Mouse (Mus musculus): Measurements from ENCODE around the gene Pitpnm2. TPM values are rescaled to one million over a fixed set of nuclear protein-coding genes. Genes with fewer than 3 reads are reported as not detected.

Gene Pitpnm2
- total RNA-seq, 2 experiments from 2014 or later, result 16.7 to 17.6 TPM

- no peak for DNase-seq
These were observed 100.5 kb downstream of the Pitpnm2 start for GRCm38 (mm10) chr5:124149028-124149427.

GRCm38 (mm10) chr5:124138066-124138465 lies 111.5 kb downstream of the Pitpnm2 start:
- no peak for DNase-seq

GRCm38 (mm10) chr5:124134261-124134660 lies 115.3 kb downstream of the Pitpnm2 start:
- DNase-seq, result no peak

- DNase-seq, result no peak
These were observed 124.5 kb downstream of the Pitpnm2 start for GRCm38 (mm10) chr5:124125093-124125492.

GRCm38 (mm10) chr5:124122357-124122756 lies 127.2 kb downstream of the Pitpnm2 start:
- no peak for DNase-seq

- no peak for DNase-seq
These were observed 130.4 kb downstream of the Pitpnm2 start for GRCm38 (mm10) chr5:124119204-124119603.

GRCm38 (mm10) chr5:124115990-124116845 lies 133.3 kb downstream of the Pitpnm2 start, which contains the start of gene Arl6ip4:
Gene Arl6ip4, plus strand, starts transcription at chr5:124116089.
- DNase-seq, result peak; percentile 64

GRCm38 (mm10) chr5:124115531-124115930 lies 134.0 kb downstream of the Pitpnm2 start:
- no peak for DNase-seq

GRCm38 (mm10) chr5:124114276-124115025 lies 135.1 kb downstream of the Pitpnm2 start:
- no peak for DNase-seq

GRCm38 (mm10) chr5:124113030-124113429 lies 136.5 kb downstream of the Pitpnm2 start:
- DNase-seq, result no peak

- DNase-seq, result no peak
These were observed 137.0 kb downstream of the Pitpnm2 start for GRCm38 (mm10) chr5:124112531-124112930.

GRCm38 (mm10) chr5:124111742-124112497 lies 137.6 kb downstream of the Pitpnm2 start, which contains the start of gene Ogfod2:
Gene Ogfod2, plus strand, starts transcription at chr5:124112297.
- DNase-seq, result peak; percentile 93

- no peak for DNase-seq
These were observed 138.4 kb downstream of the Pitpnm2 start for GRCm38 (mm10) chr5:124111077-124111741.

- DNase-seq, result no peak
These were observed 146.0 kb downstream of the Pitpnm2 start for GRCm38 (mm10) chr5:124103552-124103951.

- no peak for DNase-seq
These were observed 146.5 kb downstream of the Pitpnm2 start for GRCm38 (mm10) chr5:124103020-124103419.

GRCm38 (mm10) chr5:124102326-124102725 lies 147.2 kb downstream of the Pitpnm2 start:
- no peak for DNase-seq

GRCm38 (mm10) chr5:124100128-124101044 lies 149.2 kb downstream of the Pitpnm2 start:
- DNase-seq, result no peak

- DNase-seq, result no peak
These were observed 150.6 kb downstream of the Pitpnm2 start for GRCm38 (mm10) chr5:124098923-124099322.

- peak; percentile 98 for DNase-seq
These were observed 153.8 kb downstream of the Pitpnm2 start, which contains the start of gene Abcb9 for GRCm38 (mm10) chr5:124095596-124096232. Gene Abcb9, minus strand, starts transcription at chr5:124095798.

GRCm38 (mm10) chr5:124095077-124095581 lies 154.4 kb downstream of the Pitpnm2 start:
- no peak for DNase-seq
